Mouse (Mus musculus) bone marrow, adult 2 months (tissue): ENCODE results near the gene AI597479.

Source experiments
- CTCF ChIP-seq: fragments of 200-500 bp; IDR thresholded peaks from 2 replicates; pipeline ENCODE4 v1.5.1; 2011; ENCODE audit warnings: low read length, control low read depth; ENCODE audit not compliant: control insufficient read depth, insufficient read depth
- POLR2A ChIP-seq: fragments of 200-500 bp; IDR thresholded peaks from 2 replicates; pipeline ENCODE4 v1.6.1; 2011; ENCODE audit warnings: low read depth, mild to moderate bottlenecking, control low read depth, low read length, borderline replicate concordance; ENCODE audit not compliant: control insufficient read depth

GRCm38 (mm10) chr1:43082946-43083345 lies 15.6 kb upstream of the AI597479 start:
- TF ChIP-seq POLR2A (no peak), CTCF (no peak)
